Mouse (Mus musculus): ENCODE measurements around the gene Slc32a1. TPM values are rescaled to one million over a fixed set of nuclear protein-coding genes. Genes with fewer than 3 reads are reported as not detected.

The Slc32a1 gene
- polyA plus RNA-seq, 1 experiment from 2014 or later = not detected

DNA sequence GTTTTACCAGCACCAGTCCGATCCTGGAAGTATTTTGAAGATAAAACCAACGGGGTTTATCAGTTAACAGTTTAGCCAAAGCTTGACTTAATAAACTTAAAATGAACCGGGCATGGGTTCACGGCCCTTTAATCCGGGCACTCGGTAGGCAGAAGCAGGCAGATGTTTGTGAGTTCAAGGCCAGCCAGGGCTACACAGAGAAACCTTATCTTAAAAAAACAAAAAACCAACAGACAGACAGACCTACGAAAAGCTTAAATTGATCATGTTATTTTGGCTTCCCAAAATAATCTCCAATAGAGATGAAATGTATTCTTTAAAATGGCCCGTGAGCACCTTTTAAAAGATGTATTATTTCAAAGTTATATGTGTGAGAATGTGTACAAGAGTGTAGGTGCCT, 15.1 kb downstream of the Slc32a1 start:
- peak overlapping the region; percentile 75 for H3K4me2 ChIP-seq (replicated peaks; ENCODE audit: low read depth, low read length)
- no peaks in the 10 kb centered on the region; the same call in 1 of the 2 replicates for H3K27me3 ChIP-seq (replicated peaks; ENCODE audit: insufficient read depth, low read length)
- ATAC-seq (no peak), DNase-seq (ENCODE audit: low spot score) (no peak)
- TF ChIP-seq EP300 (IDR thresholded peaks at IDR 0.05) (no peak), CTCF (IDR thresholded peaks at IDR 0.05) (no peak)
- H3K36me3 ChIP-seq (ENCODE audit: insufficient read depth, low read length) = peaks cover 3% of the 10 kb centered on the region; the same call in 1 of the 2 replicates
- peaks cover 7% of the 10 kb centered on the region; the same call in 1 of the 2 replicates for H3K4me1 ChIP-seq (ENCODE audit: insufficient read depth, low read depth, low read length)
- H3K9me3 ChIP-seq (ENCODE audit: low read length) = no peaks in the 10 kb centered on the region
- H3K27ac ChIP-seq (ENCODE audit: low read length) = no peak overlapping the region
- H3K4me3 ChIP-seq (ENCODE audit: low read depth, low read length) = peak overlapping the region; percentile 99
- H3K9ac ChIP-seq (replicated peaks; ENCODE audit: low read depth) = peak overlapping the region; percentile 75
- 26% methylated on average over 8 of the region's 8 CpGs for WGBS

- Histone ChIP-seq H3K9me3 (ENCODE audit: low read length) (no peaks in the 10 kb centered on the region), H3K9ac (replicated peaks; ENCODE audit: low read depth) (no peak overlapping the region), H3K27ac (ENCODE audit: low read length) (no peak overlapping the region), H3K27me3 (replicated peaks; ENCODE audit: insufficient read depth, low read length) (no peaks in the 10 kb centered on the region), H3K4me3 (ENCODE audit: low read depth, low read length) (no peak overlapping the region), H3K4me1 (ENCODE audit: insufficient read depth, low read depth, low read length) (peaks cover 7% of the 10 kb centered on the region; the same call in 1 of the 2 replicates), H3K4me2 (replicated peaks; ENCODE audit: low read depth, low read length) (no peak overlapping the region), H3K36me3 (ENCODE audit: insufficient read depth, low read length) (peaks cover 25% of the 10 kb centered on the region; the same call in 1 of the 2 replicates)
- DNase-seq (ENCODE audit: low spot score) = no peak
- 69% methylated on average over 3 of the region's 3 CpGs for WGBS
- no peak for ATAC-seq
- TF ChIP-seq EP300 (IDR thresholded peaks at IDR 0.05) = no peak
- TF ChIP-seq CTCF (IDR thresholded peaks at IDR 0.05) = peak; percentile 53
These were observed 18.3 kb downstream of the Slc32a1 start for GRCm38 (mm10) chr2:158628858-158629257.

DNA sequence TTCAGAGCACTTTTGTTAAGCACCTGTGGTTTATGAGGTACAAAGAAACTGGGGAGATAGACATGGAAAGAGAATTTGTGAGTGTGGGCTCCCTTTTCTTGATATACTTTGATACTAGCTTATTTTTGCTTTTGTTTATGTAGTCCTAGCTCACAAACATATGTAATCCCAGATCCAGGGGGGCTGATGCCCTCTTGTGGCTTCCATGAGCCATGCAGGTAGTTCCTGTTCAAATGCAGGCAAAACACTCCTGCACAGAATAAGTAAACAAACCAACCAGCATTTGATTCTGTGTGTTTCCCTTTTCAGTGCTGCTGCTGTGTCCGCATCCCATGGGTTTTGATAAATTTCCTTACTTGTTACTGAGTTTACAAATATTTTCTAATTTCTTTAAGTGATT, 18.8 kb downstream of the Slc32a1 start:
- peaks cover 7% of the 10 kb centered on the region; the same call in 1 of the 2 replicates for H3K4me1 ChIP-seq (ENCODE audit: insufficient read depth, low read depth, low read length)
- no peak for ATAC-seq
- WGBS = 61% methylated on average over 1 of the region's 1 CpGs
- peaks cover 25% of the 10 kb centered on the region; the same call in 1 of the 2 replicates for H3K36me3 ChIP-seq (ENCODE audit: insufficient read depth, low read length)
- H3K4me3 ChIP-seq (ENCODE audit: low read depth, low read length) = no peak overlapping the region
- no peaks in the 10 kb centered on the region for H3K27me3 ChIP-seq (replicated peaks; ENCODE audit: insufficient read depth, low read length)
- TF ChIP-seq EP300 (IDR thresholded peaks at IDR 0.05) (no peak), CTCF (IDR thresholded peaks at IDR 0.05) (peak; percentile 73)
- no peak overlapping the region for H3K9ac ChIP-seq (replicated peaks; ENCODE audit: low read depth)
- no peak overlapping the region for H3K27ac ChIP-seq (ENCODE audit: low read length)
- no peaks in the 10 kb centered on the region for H3K9me3 ChIP-seq (ENCODE audit: low read length)
- peak; percentile 48 for DNase-seq (ENCODE audit: low spot score)
- no peak overlapping the region for H3K4me2 ChIP-seq (replicated peaks; ENCODE audit: low read depth, low read length)

DNA sequence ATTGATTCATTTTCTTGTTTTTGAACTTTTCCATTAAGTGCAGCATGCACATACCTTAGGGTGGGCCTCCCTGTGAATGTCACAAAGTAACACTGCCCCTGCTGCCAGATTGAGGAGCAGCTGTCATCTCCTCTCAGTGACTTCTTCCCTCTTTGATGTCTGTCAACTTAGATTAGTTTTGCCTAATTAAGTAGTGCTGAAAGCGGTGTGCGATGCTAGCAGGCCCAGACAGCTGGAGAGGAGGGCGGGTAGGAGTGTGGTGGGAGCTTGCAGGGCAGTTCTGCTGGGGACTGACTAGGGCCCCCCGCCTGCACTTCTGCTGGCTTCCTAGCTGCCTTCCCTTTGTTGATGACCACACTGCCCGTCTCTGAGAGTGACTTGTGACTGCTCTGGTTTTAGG, 21.3 kb downstream of the Slc32a1 start:
- Histone ChIP-seq H3K4me1 (ENCODE audit: insufficient read depth, low read depth, low read length) (no peaks in the 10 kb centered on the region), H3K4me2 (replicated peaks; ENCODE audit: low read depth, low read length) (no peak overlapping the region), H3K36me3 (ENCODE audit: insufficient read depth, low read length) (peaks cover 47% of the 10 kb centered on the region; the same call in 1 of the 2 replicates), H3K4me3 (ENCODE audit: low read depth, low read length) (no peak overlapping the region), H3K27ac (ENCODE audit: low read length) (no peak overlapping the region), H3K9ac (replicated peaks; ENCODE audit: low read depth) (no peak overlapping the region), H3K9me3 (ENCODE audit: low read length) (no peaks in the 10 kb centered on the region), H3K27me3 (replicated peaks; ENCODE audit: insufficient read depth, low read length) (no peaks in the 10 kb centered on the region)
- ATAC-seq (no peak), DNase-seq (ENCODE audit: low spot score) (no peak)
- 90% methylated on average over 5 of the region's 5 CpGs for WGBS
- TF ChIP-seq CTCF (IDR thresholded peaks at IDR 0.05) (no peak), EP300 (IDR thresholded peaks at IDR 0.05) (no peak)

DNA sequence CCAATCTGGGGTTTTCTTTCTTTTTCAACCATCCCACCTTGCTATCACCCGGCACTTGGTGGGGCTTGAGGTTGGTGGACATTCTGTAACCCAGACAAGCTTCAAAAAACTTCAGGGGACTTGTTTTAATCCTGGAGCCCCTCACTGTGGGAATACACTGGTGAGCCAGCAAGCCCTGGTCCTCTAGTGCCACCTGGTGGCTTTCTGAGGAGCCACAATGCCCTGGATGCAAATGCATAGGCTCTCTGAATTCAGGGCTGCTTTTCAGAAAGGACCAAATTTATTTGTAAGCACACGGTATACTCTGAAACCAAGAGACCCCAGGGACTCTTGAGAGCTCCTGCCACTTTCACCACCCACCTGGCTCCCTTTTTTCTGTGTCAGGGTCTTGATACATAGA, 31.3 kb downstream of the Slc32a1 start:
- ATAC-seq = peak; percentile 49; the same call in 1 of the 2 replicates
- WGBS = 11% methylated on average over 2 of the region's 2 CpGs

GRCm38 (mm10) chr2:158642587-158642986, 32.0 kb downstream of the Slc32a1 start:
- ATAC-seq (no peak), DNase-seq (ENCODE audit: low spot score) (no peak)
- Histone ChIP-seq H3K4me2 (replicated peaks; ENCODE audit: low read depth, low read length) (no peak overlapping the region), H3K9me3 (ENCODE audit: low read length) (no peaks in the 10 kb centered on the region), H3K27ac (ENCODE audit: low read length) (no peak overlapping the region), H3K27me3 (replicated peaks; ENCODE audit: insufficient read depth, low read length) (no peaks in the 10 kb centered on the region), H3K9ac (replicated peaks; ENCODE audit: low read depth) (no peak overlapping the region), H3K4me3 (ENCODE audit: low read depth, low read length) (no peak overlapping the region), H3K36me3 (ENCODE audit: insufficient read depth, low read length) (no peaks in the 10 kb centered on the region; the same call in none of the 2 replicates), H3K4me1 (ENCODE audit: insufficient read depth, low read depth, low read length) (no peaks in the 10 kb centered on the region)
- WGBS = 92% methylated on average over 2 of the region's 2 CpGs
- no peak for TF ChIP-seq CTCF (IDR thresholded peaks at IDR 0.05)

More for the DNA sequence above, 31.3 kb downstream of the Slc32a1 start:
- H3K9me3 ChIP-seq (ENCODE audit: low read length) = no peaks in the 10 kb centered on the region
- H3K4me1 ChIP-seq (ENCODE audit: insufficient read depth, low read depth, low read length) = no peaks in the 10 kb centered on the region
- TF ChIP-seq EP300 (IDR thresholded peaks at IDR 0.05) (no peak), CTCF (IDR thresholded peaks at IDR 0.05) (peak; percentile 89)
- no peak overlapping the region for H3K4me2 ChIP-seq (replicated peaks; ENCODE audit: low read depth, low read length)
- H3K27me3 ChIP-seq (replicated peaks; ENCODE audit: insufficient read depth, low read length) = no peaks in the 10 kb centered on the region
- H3K9ac ChIP-seq (replicated peaks; ENCODE audit: low read depth) = no peak overlapping the region
- H3K4me3 ChIP-seq (ENCODE audit: low read depth, low read length) = no peak overlapping the region
- H3K36me3 ChIP-seq (ENCODE audit: insufficient read depth, low read length) = peaks cover 2% of the 10 kb centered on the region
- no peak overlapping the region for H3K27ac ChIP-seq (ENCODE audit: low read length)
- peak; percentile 91 for DNase-seq (ENCODE audit: low spot score)

- 71% methylated on average over 3 of the region's 3 CpGs for WGBS
- no peaks in the 10 kb centered on the region for H3K4me1 ChIP-seq (ENCODE audit: insufficient read depth, low read depth, low read length)
- H3K9ac ChIP-seq (replicated peaks; ENCODE audit: low read depth) = no peak overlapping the region
- H3K36me3 ChIP-seq (ENCODE audit: insufficient read depth, low read length) = no peaks in the 10 kb centered on the region; the same call in 1 of the 2 replicates
- H3K4me2 ChIP-seq (replicated peaks; ENCODE audit: low read depth, low read length) = no peak overlapping the region
- H3K9me3 ChIP-seq (ENCODE audit: low read length) = no peaks in the 10 kb centered on the region
- DNase-seq (ENCODE audit: low spot score) (no peak), ATAC-seq (no peak)
- H3K4me3 ChIP-seq (ENCODE audit: low read depth, low read length) = no peak overlapping the region
- TF ChIP-seq EP300 (IDR thresholded peaks at IDR 0.05) (no peak), CTCF (IDR thresholded peaks at IDR 0.05) (no peak)
- H3K27me3 ChIP-seq (replicated peaks; ENCODE audit: insufficient read depth, low read length) = no peaks in the 10 kb centered on the region
- no peak overlapping the region for H3K27ac ChIP-seq (ENCODE audit: low read length)
These were observed 33.2 kb downstream of the Slc32a1 start for GRCm38 (mm10) chr2:158643791-158644190.

All from lung, postnatal 0 days (tissue).